Mouse (Mus musculus): Measurements from ENCODE around the gene Syndig1. TPM values are rescaled to one million over a fixed set of nuclear protein-coding genes. Genes with fewer than 3 reads are reported as not detected.

The Syndig1 gene
- total and polyA plus RNA-seq, 3 experiments = 0.43 to 1.7 (median 1.6) TPM

GRCm38 (mm10) chr2:149873346-149873745 lies 44.3 kb downstream of the Syndig1 start:
- peak; percentile 2 for DNase-seq

GRCm38 (mm10) chr2:149877954-149878353 lies 48.9 kb downstream of the Syndig1 start:
- no peak for DNase-seq

GRCm38 (mm10) chr2:149887634-149888033 lies 58.6 kb downstream of the Syndig1 start:
- no peak for DNase-seq

- no peak for DNase-seq
Observed at GRCm38 (mm10) chr2:149891647-149892046, 62.6 kb downstream of the Syndig1 start.

GRCm38 (mm10) chr2:149896337-149896736 lies 67.3 kb downstream of the Syndig1 start:
- DNase-seq = no peak

- no peak for DNase-seq
Observed at GRCm38 (mm10) chr2:149899615-149900014, 70.6 kb downstream of the Syndig1 start.

GRCm38 (mm10) chr2:149900606-149901005 lies 71.6 kb downstream of the Syndig1 start:
- no peak for DNase-seq

- DNase-seq = no peak
Observed at GRCm38 (mm10) chr2:149904405-149904804, 75.4 kb downstream of the Syndig1 start.

- no peak for DNase-seq
Observed at GRCm38 (mm10) chr2:149906694-149907093, 77.7 kb downstream of the Syndig1 start.

- DNase-seq = no peak
Observed at GRCm38 (mm10) chr2:149917162-149917561, 88.2 kb downstream of the Syndig1 start.

- DNase-seq = no peak
Observed at GRCm38 (mm10) chr2:149923561-149923960, 94.5 kb downstream of the Syndig1 start.

GRCm38 (mm10) chr2:149925911-149926310 lies 96.9 kb downstream of the Syndig1 start:
- DNase-seq = no peak

GRCm38 (mm10) chr2:149927001-149927400 lies 98.0 kb downstream of the Syndig1 start:
- DNase-seq = no peak

- DNase-seq = no peak
Observed at GRCm38 (mm10) chr2:149927481-149927880, 98.5 kb downstream of the Syndig1 start.

- DNase-seq = no peak
Observed at GRCm38 (mm10) chr2:149929986-149930385, 101.0 kb downstream of the Syndig1 start.

GRCm38 (mm10) chr2:149931111-149931510 lies 102.1 kb downstream of the Syndig1 start:
- DNase-seq = peak; percentile 41

GRCm38 (mm10) chr2:149932095-149932494 lies 103.1 kb downstream of the Syndig1 start:
- DNase-seq = peak; percentile 78

GRCm38 (mm10) chr2:149933247-149933898 lies 104.4 kb downstream of the Syndig1 start:
- DNase-seq = no peak

- no peak for DNase-seq
Observed at GRCm38 (mm10) chr2:149934139-149934538, 105.1 kb downstream of the Syndig1 start.

- DNase-seq = peak; percentile 32
Observed at GRCm38 (mm10) chr2:149938829-149939228, 109.8 kb downstream of the Syndig1 start.

- no peak for DNase-seq
Observed at GRCm38 (mm10) chr2:149939586-149939985, 110.6 kb downstream of the Syndig1 start.

- DNase-seq = no peak
Observed at GRCm38 (mm10) chr2:149950641-149951040, 121.6 kb downstream of the Syndig1 start.

- no peak for DNase-seq
Observed at GRCm38 (mm10) chr2:149971014-149971413, 142.0 kb downstream of the Syndig1 start.

GRCm38 (mm10) chr2:149973583-149973982 lies 144.6 kb downstream of the Syndig1 start:
- DNase-seq = peak; percentile 74
